Mouse (Mus musculus): ENCODE results near the gene Arid1b.

DNA sequence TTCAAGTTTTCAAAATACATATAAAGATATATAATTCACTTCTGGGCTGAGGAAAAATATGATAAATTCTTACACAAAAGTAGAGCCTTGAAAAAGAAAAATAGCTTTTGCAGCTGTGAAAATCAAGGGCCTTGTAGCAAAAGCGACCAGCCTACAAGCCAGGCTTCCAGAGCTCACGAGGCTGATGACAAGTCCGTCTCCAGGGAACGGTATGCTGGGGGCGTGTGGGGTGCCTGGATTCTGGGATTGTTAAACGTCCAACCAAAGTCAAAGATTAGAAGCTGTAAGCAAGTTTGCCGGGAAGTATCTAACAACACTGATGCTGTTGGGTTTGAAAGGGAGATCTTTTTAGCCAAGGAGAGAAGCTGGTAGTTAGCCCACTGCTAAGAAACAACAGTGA is 377.4 kb downstream of the Arid1b start:
- TF ChIP-seq CTCF (IDR thresholded peaks at IDR 0.05; ENCODE audit: control insufficient read depth, insufficient read depth, insufficient read length) (no peak), CEBPB (IDR thresholded peaks at IDR 0.05; ENCODE audit: low read depth) (no peak), MYOG (IDR thresholded peaks at IDR 0.05; ENCODE audit: control insufficient read depth, extremely low read depth, insufficient read length) (no peak), MYOD1 (IDR thresholded peaks at IDR 0.05; ENCODE audit: control insufficient read depth, insufficient read length, low read depth) (no peak), MAX (IDR thresholded peaks at IDR 0.05) (no peak)
